Mouse (Mus musculus) lung, postnatal 0 days (tissue): Measurements from ENCODE around the gene Tubb4a. TPM values are rescaled to one million over a fixed set of nuclear protein-coding genes. Genes with fewer than 3 reads are reported as not detected.
"Not testable (repeated sequence)": the region's sequence is repeated elsewhere in the genome, so short reads cannot be mapped to it uniquely, and the experiment has no call there.

Experiments
- ATAC-seq: fragments of 200-750 bp; cut with Nextera tagmentation; 2 replicates; pipeline ENCODE4 v1.8.0; 2017; ENCODE audit warnings: moderate library complexity
- DNase-seq: peaks from one replicate; pipeline ENCODE4 v3.0.0-alpha.2; 2016; ENCODE audit warnings: low spot score
- H3K27ac ChIP-seq: fragments of 300-500 bp; sonication (generic); 2 replicates; pipeline ENCODE4 v1.5.1; 2014; ENCODE audit warnings: antibody characterized with exemption, mild to moderate bottlenecking, low read length, mixed read lengths
- H3K27me3 ChIP-seq: fragments of 300-500 bp; sonication (generic); replicated peaks from 2 replicates; pipeline ENCODE4 v1.6.1; 2014; ENCODE audit warnings: low read length, mixed read lengths; ENCODE audit not compliant: insufficient read depth
- H3K36me3 ChIP-seq: fragments of 300-500 bp; sonication (generic); 2 replicates; pipeline ENCODE4 v1.6.1; 2014; ENCODE audit warnings: low read length, mixed read lengths; ENCODE audit not compliant: insufficient read depth
- H3K4me1 ChIP-seq: fragments of 300-500 bp; sonication (generic); 2 replicates; pipeline ENCODE4 v1.6.1; 2014; ENCODE audit warnings: antibody characterized with exemption, low read depth, low read length, mixed read lengths; ENCODE audit not compliant: insufficient read depth
- H3K4me2 ChIP-seq: fragments of 300-500 bp; sonication (generic); replicated peaks from 2 replicates; pipeline ENCODE4 v1.6.1; 2014; ENCODE audit warnings: low read depth, mild to moderate bottlenecking, low read length, moderate library complexity, mixed read lengths
- H3K4me3 ChIP-seq: fragments of 300-500 bp; sonication (generic); 2 replicates; pipeline ENCODE4 v1.5.1; 2014; ENCODE audit warnings: low read depth, low read length
- H3K9ac ChIP-seq: fragments of 300-500 bp; sonication (generic); replicated peaks from 2 replicates; pipeline ENCODE4 v1.6.1; 2014; ENCODE audit warnings: low read depth, mild to moderate bottlenecking
- H3K9me3 ChIP-seq: fragments of 300-500 bp; sonication (generic); 2 replicates; pipeline ENCODE4 v1.6.1; 2016; ENCODE audit warnings: low read length, mixed read lengths
- CTCF ChIP-seq: IDR thresholded peaks from 2 replicates; pipeline ENCODE4 v1.5.1; 2016; ENCODE audit warnings: antibody characterized with exemption, mild to moderate bottlenecking
- EP300 ChIP-seq: IDR thresholded peaks from 2 replicates; pipeline ENCODE4 v1.6.1; 2016; ENCODE audit warnings: antibody characterized with exemption, mild to moderate bottlenecking, control low read depth
- WGBS: fragments of 180-500 bp; shearing (Covaris S2); extraction: QIAGEN DNeasy Blood & Tissue Kit; methylation state at CpG from one replicate; pipeline ENCODE4 v1.1.7; 2014; 5-methylcytosine and 5-hydroxymethylcytosine counted together
- polyA plus RNA-seq: library from polyadenylated mRNA; unstranded; fragments of >200 nt; fragmentation: Nextera tagmentation; extraction: Ambion mirVana; gene quantifications from 2 replicates; pipeline ENCODE4 v1.2.1, GENCODE M21; 2015

The Tubb4a gene
- 7.1 and 7.5 TPM in 2 replicates for polyA plus RNA-seq

- H3K27ac ChIP-seq = no peak within 1 kb of the TSS
- H3K4me2 ChIP-seq = peak within 1 kb of the TSS; percentile 42
- 1% methylated on average over 31 of the region's 31 CpGs for WGBS
- no peaks in the 10 kb centered on the region for H3K27me3 ChIP-seq
- ATAC-seq (peak; percentile 71), DNase-seq (peak; percentile 39)
- no peaks in the 10 kb centered on the region for H3K36me3 ChIP-seq
- TF ChIP-seq CTCF = peak; percentile 2; the same call in 1 of the 2 replicates
- no peak for TF ChIP-seq EP300
- H3K9me3 ChIP-seq = no peaks in the 10 kb centered on the region
- peak within 1 kb of the TSS; percentile 21 for H3K4me3 ChIP-seq
- no peak within 1 kb of the TSS for H3K9ac ChIP-seq
- peaks cover 6% of the 10 kb centered on the region; the same call in 1 of the 2 replicates for H3K4me1 ChIP-seq
Observed at GRCm38 (mm10) chr17:57087049-57087832, at the start of gene Tubb4a. Gene Tubb4a (minus strand): TSS chr17:57087782.

GRCm38 (mm10) chr17:57135635-57136034 is 48.1 kb upstream of the Tubb4a start:
- ATAC-seq (no peak), DNase-seq (no peak)
- Histone ChIP-seq H3K9me3 (no peaks in the 10 kb centered on the region), H3K9ac (no peak overlapping the region), H3K36me3 (no peaks in the 10 kb centered on the region), H3K4me3 (no peak overlapping the region), H3K4me2 (no peak overlapping the region), H3K4me1 (no peaks in the 10 kb centered on the region), H3K27me3 (no peaks in the 10 kb centered on the region), H3K27ac (no peak overlapping the region)
- WGBS = 59% methylated on average over 3 of the region's 3 CpGs
- TF ChIP-seq CTCF (no peak), EP300 (no peak)

GRCm38 (mm10) chr17:57134693-57135092 is 47.1 kb upstream of the Tubb4a start:
- H3K9ac ChIP-seq = no peak overlapping the region
- no peaks in the 10 kb centered on the region for H3K4me1 ChIP-seq
- TF ChIP-seq CTCF = no peak
- WGBS = 78% methylated on average over 2 of the region's 2 CpGs
- no peak for DNase-seq
- no peaks in the 10 kb centered on the region for H3K27me3 ChIP-seq
- no peak for ATAC-seq
- no peaks in the 10 kb centered on the region for H3K9me3 ChIP-seq
- H3K4me2 ChIP-seq = no peak overlapping the region
- no peak overlapping the region for H3K4me3 ChIP-seq
- H3K27ac ChIP-seq = no peak overlapping the region
- no peaks in the 10 kb centered on the region for H3K36me3 ChIP-seq

- not testable (repeated sequence) for H3K27me3 ChIP-seq, H3K4me3 ChIP-seq, H3K4me2 ChIP-seq, H3K9ac ChIP-seq, H3K27ac ChIP-seq, H3K4me1 ChIP-seq, ATAC-seq, H3K9me3 ChIP-seq, DNase-seq, H3K36me3 ChIP-seq
- 10% methylated on average over 3 of the region's 3 CpGs for WGBS
Observed at GRCm38 (mm10) chr17:57134021-57134420, 46.4 kb upstream of the Tubb4a start.

- Histone ChIP-seq H3K27ac (no peak overlapping the region), H3K9me3 (no peaks in the 10 kb centered on the region), H3K4me3 (no peak overlapping the region), H3K27me3 (no peaks in the 10 kb centered on the region), H3K9ac (no peak overlapping the region), H3K36me3 (no peaks in the 10 kb centered on the region), H3K4me2 (no peak overlapping the region), H3K4me1 (no peaks in the 10 kb centered on the region)
- ATAC-seq = no peak
- 80% methylated on average over 1 of the region's 1 CpGs for WGBS
- TF ChIP-seq CTCF = no peak
- TF ChIP-seq EP300 = no peak
- DNase-seq = no peak
Observed at GRCm38 (mm10) chr17:57131793-57132192, 44.2 kb upstream of the Tubb4a start.

- H3K36me3 ChIP-seq = no peaks in the 10 kb centered on the region
- TF ChIP-seq EP300 (no peak), CTCF (no peak)
- H3K4me1 ChIP-seq = no peaks in the 10 kb centered on the region
- no peak overlapping the region for H3K9ac ChIP-seq
- WGBS = 58% methylated on average over 3 of the region's 3 CpGs
- no peak overlapping the region for H3K4me3 ChIP-seq
- no peaks in the 10 kb centered on the region for H3K27me3 ChIP-seq
- no peaks in the 10 kb centered on the region for H3K9me3 ChIP-seq
- ATAC-seq (no peak), DNase-seq (no peak)
- H3K4me2 ChIP-seq = no peak overlapping the region
- H3K27ac ChIP-seq = no peak overlapping the region
Observed at GRCm38 (mm10) chr17:57125853-57126622, 38.5 kb upstream of the Tubb4a start.
